Mouse (Mus musculus) E14TG2a.4 (cell line): ENCODE measurements around the gene Saa1.

Source experiments
- CTCF ChIP-seq: conservative IDR thresholded peaks from 2 replicates; pipeline ENCODE4 v1.5.1; 2014; ENCODE audit warnings: low read length
- POU5F1 ChIP-seq: IDR thresholded peaks from 2 replicates; pipeline ENCODE4 v1.6.1; 2014; ENCODE audit warnings: low read length, borderline replicate concordance

DNA sequence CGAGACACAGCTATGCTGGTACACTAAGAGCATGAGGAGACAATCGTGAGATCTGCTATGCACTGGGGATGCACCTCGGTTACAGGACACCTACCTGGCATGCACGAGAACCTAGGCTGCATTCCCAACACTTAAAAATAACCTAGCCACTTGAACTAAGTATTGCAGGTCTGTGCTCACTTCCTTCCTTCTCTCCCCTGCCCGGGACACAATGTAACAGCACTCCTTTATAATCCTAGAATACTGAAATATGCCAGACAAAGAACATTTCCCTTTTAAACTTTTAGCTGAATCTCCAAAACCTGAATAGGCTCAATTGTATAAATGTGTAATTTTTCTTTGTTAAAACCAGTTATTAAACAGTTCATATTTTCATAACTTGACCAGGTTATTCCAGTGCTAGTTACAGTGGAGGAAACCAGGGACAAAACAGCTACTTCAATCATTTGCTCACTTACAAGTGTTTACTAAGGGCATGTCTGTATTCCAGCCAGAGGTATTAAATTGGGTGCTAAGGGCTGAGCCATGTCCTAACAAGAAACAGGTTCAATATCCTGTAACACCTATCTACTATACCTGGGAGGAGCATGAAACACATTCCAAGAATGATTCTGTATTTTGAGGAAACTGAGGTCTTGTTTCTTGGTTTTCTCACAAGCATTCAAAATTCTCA is 46.5 kb upstream of the Saa1 start:
- no peak for TF ChIP-seq CTCF
- no peak for TF ChIP-seq POU5F1
